In the genomic region with DNA sequence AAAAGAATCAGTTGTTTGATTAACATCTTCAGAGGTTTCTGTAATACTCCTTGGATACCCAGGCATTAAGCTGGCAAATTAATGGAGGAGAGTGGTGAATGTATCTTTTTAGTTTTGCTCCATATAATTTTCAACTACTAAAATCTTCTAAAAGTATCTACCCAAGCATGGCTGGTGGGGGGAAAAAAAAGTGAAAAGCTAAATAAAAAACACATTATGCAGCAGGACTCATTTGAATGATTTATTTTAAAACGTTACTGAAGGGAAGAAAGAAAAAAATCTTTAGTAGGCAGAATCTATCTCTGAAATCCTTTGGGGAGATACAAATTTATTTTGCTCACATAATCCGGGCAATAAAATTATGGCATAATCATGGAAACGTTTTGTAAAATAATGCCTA, we compare ENCODE assay signal across 22 mouse cellular contexts.
"Had no signal": no experiment of that assay in that cellular context is flagged by ENCODE, and none has a peak within 500 bp of the region (broad histone marks: within the 10 kb centered on the region; RNA-seq: fewer than 3 reads in every experiment).

No protein-coding gene starts in this region.

- DNase-seq: heart, postnatal 10 days; heart, postnatal 14 days; heart, postnatal 36 days; heart, postnatal 4 days; kidney, adult 11 months; kidney, adult 18-20 months; kidney, adult 2 months; kidney, adult 8-10 months; kidney, adult 9 months; kidney, postnatal 10 days; kidney, postnatal 14 days; kidney, postnatal 25 days; kidney, postnatal 36 days; kidney, postnatal 4 days; layer of hippocampus, adult 9-11 months; layer of hippocampus, postnatal 36 days had no signal

- ATAC-seq: hindbrain, embryonic 16.5 days; hindbrain, postnatal 0 days; inflammation-experienced regulatory T-cells, adult 6 months; intestine, embryonic 15.5 days; intestine, embryonic 16.5 days; intestine, postnatal 0 days had no signal
